Mouse (Mus musculus) thymus, postnatal 25 days (tissue): ENCODE measurements around the gene Fat4.

Source experiments
- DNase-seq: peaks from one replicate; pipeline ENCODE4 v3.0.0; 2022

The Fat4 gene

GRCm38 (mm10) chr3:38986379-38986778 is 99.6 kb downstream of the Fat4 start:
- DNase-seq = no peak

- no peak for DNase-seq
These were observed 102.4 kb downstream of the Fat4 start for GRCm38 (mm10) chr3:38989181-38989580.

- no peak for DNase-seq
These were observed 113.3 kb downstream of the Fat4 start for GRCm38 (mm10) chr3:39000011-39000410.

DNA sequence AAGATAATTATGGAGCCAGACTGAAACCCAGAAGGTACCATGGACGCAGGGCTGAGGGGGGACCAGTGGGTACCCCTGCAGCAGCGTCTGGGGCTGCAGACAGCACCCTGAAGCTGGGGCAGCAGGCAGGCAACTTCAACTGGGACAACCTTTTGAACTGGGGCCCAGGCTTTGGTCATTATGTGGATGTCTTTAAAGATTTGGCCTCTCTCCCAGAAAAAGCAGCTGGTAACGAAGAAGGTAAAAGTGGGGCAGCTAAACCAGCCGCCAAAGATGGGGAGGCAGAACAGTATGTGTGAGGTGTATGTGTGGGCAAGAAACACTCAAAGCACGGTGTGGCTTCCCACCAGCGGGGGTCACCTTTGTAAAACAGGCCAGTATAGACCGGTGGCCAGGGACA is 123.8 kb downstream of the Fat4 start:
- DNase-seq = no peak

- DNase-seq = no peak
These were observed 130.9 kb downstream of the Fat4 start for GRCm38 (mm10) chr3:39017633-39018032.

DNA sequence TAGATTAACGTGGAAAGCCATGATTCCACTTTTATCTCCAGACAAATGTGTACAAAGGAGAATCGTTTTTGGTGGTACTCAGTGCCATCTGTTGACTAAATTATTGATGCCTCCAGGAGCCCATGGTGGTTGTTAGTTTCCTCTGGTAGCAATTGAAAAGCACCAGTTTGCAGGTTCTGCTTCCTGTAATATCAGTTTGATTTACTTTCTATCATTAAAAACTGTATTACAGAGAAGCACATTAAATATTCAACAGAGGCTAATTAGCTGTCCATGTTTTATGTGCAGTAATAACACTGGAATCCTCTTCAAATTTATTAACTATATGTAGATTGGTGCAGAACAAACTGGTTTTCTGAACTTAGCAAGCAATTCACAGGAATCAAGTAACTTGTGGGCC is 149.4 kb downstream of the Fat4 start:
- DNase-seq = no peak

GRCm38 (mm10) chr3:39046425-39046824 is 159.7 kb downstream of the Fat4 start:
- no peak for DNase-seq

GRCm38 (mm10) chr3:39047621-39048303 is 161.0 kb downstream of the Fat4 start:
- no peak for DNase-seq

DNA sequence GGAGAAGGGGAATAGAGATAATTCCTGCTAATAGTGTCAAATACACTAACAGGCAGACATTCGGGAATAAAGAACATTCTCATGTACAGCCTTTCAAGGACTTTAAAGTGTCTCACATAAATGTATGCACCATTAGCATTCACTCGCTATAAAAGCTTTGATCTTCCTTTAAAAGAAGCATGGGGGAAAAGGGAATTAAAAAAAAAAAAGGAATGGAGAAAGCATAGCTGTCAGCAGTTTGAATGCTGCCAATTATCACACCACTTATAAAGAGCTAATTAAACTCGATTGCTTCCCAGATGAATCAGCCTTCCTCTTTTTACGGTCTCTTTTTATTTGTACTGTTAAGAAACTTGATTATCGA is 161.5 kb downstream of the Fat4 start:
- no peak for DNase-seq

DNA sequence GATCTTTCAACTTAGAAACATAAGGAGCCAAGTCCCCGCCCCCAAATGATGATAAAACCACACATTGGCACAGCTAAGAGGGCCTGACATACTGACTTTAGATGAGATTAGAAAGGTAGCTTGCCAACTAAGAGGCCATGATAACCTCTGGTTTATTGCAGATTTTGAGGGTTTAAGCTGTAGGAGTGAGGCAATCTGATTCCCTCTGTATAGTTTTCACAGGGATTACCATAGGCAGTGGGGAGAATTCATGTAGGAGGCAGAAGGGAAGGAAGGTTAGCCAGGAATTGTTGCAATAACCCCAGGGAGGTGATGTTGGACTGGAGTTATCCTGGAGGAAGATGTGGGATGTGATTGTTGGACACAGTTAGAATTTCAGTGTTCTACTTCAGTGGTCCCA is 163.4 kb downstream of the Fat4 start:
- no peak for DNase-seq

DNA sequence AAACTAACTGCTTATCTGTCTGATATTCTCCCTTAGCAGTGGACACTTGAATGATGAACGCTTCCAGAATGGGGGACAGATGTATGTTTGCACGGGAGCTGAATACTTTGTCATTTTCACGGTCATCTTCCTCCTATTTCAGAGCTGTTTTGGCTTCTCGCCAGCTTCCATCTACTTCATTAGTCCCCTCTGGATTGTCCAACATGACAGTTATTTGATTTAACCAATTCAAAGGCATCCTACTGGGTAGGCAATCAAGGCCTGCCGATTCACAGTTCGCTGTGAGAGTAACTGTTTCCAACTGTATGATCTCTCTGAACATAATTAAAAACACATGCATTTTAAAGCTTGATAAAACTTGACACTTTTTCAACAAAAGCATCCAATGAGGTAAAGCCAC is 166.3 kb downstream of the Fat4 start:
- no peak for DNase-seq
